Mouse (Mus musculus) mouse trophoblast stem cell (cell line): ENCODE data around the gene Rab7.

Experiments used
- in situ Hi-C, 2 experiments: fragments of 300-500 bp; cut with MseI, MboI; formaldehyde crosslinking; loops; 2 replicates in 1 of 2; 3 replicates in 1 of 2; pipeline ENCODE4 v1.15.1; 2025

Rab7 gene

GRCm38 (mm10) chr6:88044577-88045405 is at the start of gene Rab7:
TSS of gene Rab7 (minus strand) at chr6:88045270.
- in situ Hi-C loops: no loop called here

GRCm38 (mm10) chr6:88088971-88089370 is 43.9 kb upstream of the Rab7 start:
- in situ Hi-C loops: no loop called here

- in situ Hi-C loops: no loop called here
Measured at GRCm38 (mm10) chr6:88084278-88085151, 39.4 kb upstream of the Rab7 start, which contains the start of gene Rpn1. TSS of gene Rpn1 (plus strand) at chr6:88084482.

- in situ Hi-C loops: no loop called here
Measured at GRCm38 (mm10) chr6:88083672-88084071, 38.6 kb upstream of the Rab7 start.

- in situ Hi-C loops: no loop called here
Measured at GRCm38 (mm10) chr6:88083095-88083494, 38.0 kb upstream of the Rab7 start.

GRCm38 (mm10) chr6:88075960-88076517 is 31.0 kb upstream of the Rab7 start:
- in situ Hi-C loops: no loop called here

GRCm38 (mm10) chr6:88074752-88075554 is 29.9 kb upstream of the Rab7 start:
- in situ Hi-C loops: no loop called here

GRCm38 (mm10) chr6:88071216-88071615 is 26.1 kb upstream of the Rab7 start:
- in situ Hi-C loops: no loop called here

GRCm38 (mm10) chr6:88070468-88070867 is 25.4 kb upstream of the Rab7 start:
- in situ Hi-C loops: no loop called here

- in situ Hi-C loops: no loop called here
Measured at GRCm38 (mm10) chr6:88068739-88069138, 23.7 kb upstream of the Rab7 start.

- in situ Hi-C loops: no loop called here
Measured at GRCm38 (mm10) chr6:88067722-88068121, 22.7 kb upstream of the Rab7 start.

GRCm38 (mm10) chr6:88065968-88066367 is 20.9 kb upstream of the Rab7 start:
- in situ Hi-C loops: no loop called here

- in situ Hi-C loops: no loop called here
Measured at GRCm38 (mm10) chr6:88065116-88065515, 20.0 kb upstream of the Rab7 start.

- in situ Hi-C loops: no loop called here
Measured at GRCm38 (mm10) chr6:88064072-88064642, 19.1 kb upstream of the Rab7 start.

- in situ Hi-C loops: no loop called here
Measured at GRCm38 (mm10) chr6:88062398-88062797, 17.3 kb upstream of the Rab7 start.

- in situ Hi-C loops: no loop called here
Measured at GRCm38 (mm10) chr6:88061406-88061805, 16.3 kb upstream of the Rab7 start.

GRCm38 (mm10) chr6:88060602-88061001 is 15.5 kb upstream of the Rab7 start:
- in situ Hi-C loops: no loop called here

- in situ Hi-C loops: no loop called here
Measured at GRCm38 (mm10) chr6:88059903-88060302, 14.8 kb upstream of the Rab7 start.

GRCm38 (mm10) chr6:88056866-88057265 is 11.8 kb upstream of the Rab7 start:
- in situ Hi-C loops: no loop called here

GRCm38 (mm10) chr6:88055663-88056062 is 10.6 kb upstream of the Rab7 start:
- in situ Hi-C loops: no loop called here
